Mouse (Mus musculus) hindbrain, embryonic 12.5 days (tissue): ENCODE data around the gene Kcnip1. TPM values are rescaled to one million over a fixed set of nuclear protein-coding genes. Genes with fewer than 3 reads are reported as not detected.

ENCODE experiments used
- ATAC-seq: fragments of 200-750 bp; cut with Nextera tagmentation; 2 replicates; pipeline ENCODE4 v1.8.0; 2017; ENCODE audit warnings: moderate TSS enrichment; ENCODE audit not compliant: low FRiP score
- H3K27ac ChIP-seq: fragments of 300-500 bp; sonication (generic); 2 replicates; pipeline ENCODE4 v1.5.1; 2016; ENCODE audit warnings: mild to moderate bottlenecking
- H3K27me3 ChIP-seq: fragments of 300-500 bp; sonication (generic); 2 replicates; pipeline ENCODE4 v1.6.1; 2016; ENCODE audit warnings: mild to moderate bottlenecking
- H3K36me3 ChIP-seq: fragments of 300-500 bp; sonication (generic); 2 replicates; pipeline ENCODE4 v1.6.1; 2016; ENCODE audit warnings: mild to moderate bottlenecking
- H3K4me1 ChIP-seq: fragments of 300-500 bp; sonication (generic); 2 replicates; pipeline ENCODE4 v1.6.1; 2016
- H3K4me2 ChIP-seq: fragments of 300-500 bp; sonication (generic); replicated peaks from 2 replicates; pipeline ENCODE4 v1.6.1; 2016; ENCODE audit warnings: mild to moderate bottlenecking
- H3K4me3 ChIP-seq: fragments of 300-500 bp; sonication (generic); 2 replicates; pipeline ENCODE4 v1.5.1; 2016; ENCODE audit warnings: mild to moderate bottlenecking
- H3K9ac ChIP-seq: fragments of 300-500 bp; sonication (generic); 2 replicates; pipeline ENCODE4 v1.6.1; 2016; ENCODE audit warnings: mild to moderate bottlenecking, moderate library complexity
- H3K9me3 ChIP-seq: fragments of 300-500 bp; sonication (generic); replicated peaks from 2 replicates; pipeline ENCODE4 v1.6.1; 2016; ENCODE audit warnings: mild to moderate bottlenecking
- WGBS: fragments of 180-500 bp; shearing (Covaris S2); methylation state at CpG from one replicate; pipeline ENCODE4 v1.1.7; 2016; 5-methylcytosine and 5-hydroxymethylcytosine counted together
- polyA plus RNA-seq: library from polyadenylated mRNA; unstranded; fragments of >200 nt; fragmentation: Nextera tagmentation; extraction: Ambion mirVana; gene quantifications from 2 replicates; pipeline ENCODE4 v1.2.1, GENCODE M21; 2016

The Kcnip1 gene
- polyA plus RNA-seq, 1 experiment from 2014 or later: 31.4 TPM

GRCm38 (mm10) chr11:33843294-33843864 lies 149.6 kb downstream of the Kcnip1 start:
- peak; percentile 89 for ATAC-seq
- Histone ChIP-seq H3K36me3 (no peaks in the 10 kb centered on the region), H3K9me3 (no peaks in the 10 kb centered on the region), H3K4me2 (peak overlapping the region; percentile 91), H3K27me3 (peaks cover 26% of the 10 kb centered on the region), H3K4me1 (peaks cover 15% of the 10 kb centered on the region), H3K27ac (peak overlapping the region; percentile 64), H3K4me3 (peak overlapping the region; percentile 45), H3K9ac (peak overlapping the region; percentile 74)
- WGBS: under 1% methylated on average over 50 of the region's 52 CpGs

- WGBS: 77% methylated on average over 3 of the region's 3 CpGs
- Histone ChIP-seq H3K27ac (no peak overlapping the region), H3K4me1 (peaks cover 15% of the 10 kb centered on the region), H3K4me3 (no peak overlapping the region), H3K4me2 (no peak overlapping the region), H3K9ac (no peak overlapping the region), H3K27me3 (peaks cover 24% of the 10 kb centered on the region), H3K9me3 (no peaks in the 10 kb centered on the region), H3K36me3 (no peaks in the 10 kb centered on the region)
- no peak for ATAC-seq
These were observed 153.9 kb downstream of the Kcnip1 start for GRCm38 (mm10) chr11:33839049-33839448.

GRCm38 (mm10) chr11:33829774-33830173 lies 163.2 kb downstream of the Kcnip1 start:
- Histone ChIP-seq H3K27me3 (no peaks in the 10 kb centered on the region), H3K4me1 (peaks cover 13% of the 10 kb centered on the region), H3K36me3 (no peaks in the 10 kb centered on the region), H3K9ac (no peak overlapping the region), H3K4me2 (no peak overlapping the region), H3K9me3 (no peaks in the 10 kb centered on the region), H3K4me3 (no peak overlapping the region), H3K27ac (no peak overlapping the region)
- 85% methylated on average over 2 of the region's 2 CpGs for WGBS
- no peak for ATAC-seq

- Histone ChIP-seq H3K4me2 (no peak overlapping the region), H3K9me3 (no peaks in the 10 kb centered on the region), H3K36me3 (no peaks in the 10 kb centered on the region), H3K27ac (peak overlapping the region; percentile 80), H3K4me3 (no peak overlapping the region), H3K4me1 (peaks cover 13% of the 10 kb centered on the region), H3K9ac (no peak overlapping the region), H3K27me3 (no peaks in the 10 kb centered on the region)
- no peak for ATAC-seq
- 74% methylated on average over 6 of the region's 6 CpGs for WGBS
These were observed 165.1 kb downstream of the Kcnip1 start for GRCm38 (mm10) chr11:33827829-33828206.

GRCm38 (mm10) chr11:33827085-33827828 lies 165.7 kb downstream of the Kcnip1 start:
- no peaks in the 10 kb centered on the region for H3K27me3 ChIP-seq
- no peak overlapping the region for H3K4me3 ChIP-seq
- H3K27ac ChIP-seq: peak overlapping the region; percentile 80
- no peaks in the 10 kb centered on the region for H3K36me3 ChIP-seq
- no peaks in the 10 kb centered on the region for H3K9me3 ChIP-seq
- peak; percentile 52 for ATAC-seq
- H3K4me2 ChIP-seq: no peak overlapping the region
- WGBS: 57% methylated on average over 12 of the region's 12 CpGs
- H3K4me1 ChIP-seq: peaks cover 13% of the 10 kb centered on the region
- no peak overlapping the region for H3K9ac ChIP-seq

- peaks cover 13% of the 10 kb centered on the region for H3K4me1 ChIP-seq
- no peak overlapping the region for H3K27ac ChIP-seq
- no peaks in the 10 kb centered on the region for H3K36me3 ChIP-seq
- H3K4me2 ChIP-seq: no peak overlapping the region
- no peak overlapping the region for H3K9ac ChIP-seq
- 36% methylated on average over 6 of the region's 6 CpGs for WGBS
- no peak overlapping the region for H3K4me3 ChIP-seq
- no peaks in the 10 kb centered on the region for H3K9me3 ChIP-seq
- H3K27me3 ChIP-seq: 0 out of 2 replicates have a peak, but pooled peaks cover 3% of the 10 kb centered on the region
- no peak for ATAC-seq
These were observed 168.2 kb downstream of the Kcnip1 start for GRCm38 (mm10) chr11:33824739-33825138.

GRCm38 (mm10) chr11:33821331-33821730 lies 171.6 kb downstream of the Kcnip1 start:
- no peak overlapping the region for H3K4me2 ChIP-seq
- H3K27ac ChIP-seq: no peak overlapping the region
- no peak overlapping the region for H3K9ac ChIP-seq
- no peaks in the 10 kb centered on the region for H3K36me3 ChIP-seq
- WGBS: 85% methylated on average over 5 of the region's 5 CpGs
- H3K27me3 ChIP-seq: 0 out of 2 replicates have a peak, but pooled peaks cover 3% of the 10 kb centered on the region
- no peak for ATAC-seq
- H3K9me3 ChIP-seq: no peaks in the 10 kb centered on the region
- H3K4me3 ChIP-seq: no peak overlapping the region
- H3K4me1 ChIP-seq: peaks cover 11% of the 10 kb centered on the region

GRCm38 (mm10) chr11:33820876-33821275 lies 172.1 kb downstream of the Kcnip1 start:
- WGBS: 91% methylated on average over 7 of the region's 7 CpGs
- no peak for ATAC-seq
- H3K4me3 ChIP-seq: no peak overlapping the region

GRCm38 (mm10) chr11:33818861-33819503 lies 174.0 kb downstream of the Kcnip1 start:
- Histone ChIP-seq H3K4me1 (peaks cover 15% of the 10 kb centered on the region), H3K27ac (no peak overlapping the region), H3K9ac (no peak overlapping the region), H3K4me3 (no peak overlapping the region), H3K36me3 (no peaks in the 10 kb centered on the region), H3K4me2 (no peak overlapping the region), H3K9me3 (no peaks in the 10 kb centered on the region), H3K27me3 (0 out of 2 replicates have a peak, but pooled peaks cover 3% of the 10 kb centered on the region)
- WGBS: 59% methylated on average over 5 of the region's 5 CpGs
- 0 out of 2 replicates have a peak, but pooled peaks have one; percentile 32 for ATAC-seq

More at GRCm38 (mm10) chr11:33820876-33821275, 172.1 kb downstream of the Kcnip1 start:
- H3K27me3 ChIP-seq: 0 out of 2 replicates have a peak, but pooled peaks cover 3% of the 10 kb centered on the region
- H3K4me2 ChIP-seq: no peak overlapping the region
- no peak overlapping the region for H3K27ac ChIP-seq
- H3K4me1 ChIP-seq: peaks cover 15% of the 10 kb centered on the region
- H3K9me3 ChIP-seq: no peaks in the 10 kb centered on the region
- no peaks in the 10 kb centered on the region for H3K36me3 ChIP-seq
- no peak overlapping the region for H3K9ac ChIP-seq

GRCm38 (mm10) chr11:33816020-33816419 lies 176.9 kb downstream of the Kcnip1 start:
- Histone ChIP-seq H3K27me3 (no peaks in the 10 kb centered on the region), H3K27ac (no peak overlapping the region), H3K9me3 (no peaks in the 10 kb centered on the region), H3K4me3 (no peak overlapping the region), H3K4me1 (peaks cover 15% of the 10 kb centered on the region), H3K4me2 (no peak overlapping the region), H3K9ac (no peak overlapping the region), H3K36me3 (no peaks in the 10 kb centered on the region)
- ATAC-seq: no peak
- 43% methylated on average over 3 of the region's 3 CpGs for WGBS

GRCm38 (mm10) chr11:33810105-33810504 lies 182.8 kb downstream of the Kcnip1 start:
- H3K27me3 ChIP-seq: no peaks in the 10 kb centered on the region
- no peak overlapping the region for H3K9ac ChIP-seq
- H3K27ac ChIP-seq: no peak overlapping the region
- no peak for ATAC-seq
- H3K36me3 ChIP-seq: no peaks in the 10 kb centered on the region
- H3K4me1 ChIP-seq: no peaks in the 10 kb centered on the region
- 58% methylated on average over 7 of the region's 7 CpGs for WGBS
- H3K9me3 ChIP-seq: no peaks in the 10 kb centered on the region
- no peak overlapping the region for H3K4me2 ChIP-seq
- no peak overlapping the region for H3K4me3 ChIP-seq

- Histone ChIP-seq H3K4me3 (no peak overlapping the region), H3K4me2 (no peak overlapping the region), H3K4me1 (no peaks in the 10 kb centered on the region), H3K36me3 (no peaks in the 10 kb centered on the region), H3K9me3 (no peaks in the 10 kb centered on the region), H3K27me3 (no peaks in the 10 kb centered on the region), H3K9ac (no peak overlapping the region), H3K27ac (no peak overlapping the region)
- no peak for ATAC-seq
- WGBS: 74% methylated on average over 2 of the region's 2 CpGs
These were observed 189.9 kb downstream of the Kcnip1 start for GRCm38 (mm10) chr11:33803093-33803492.
